Mouse (Mus musculus) right cerebral cortex, postnatal 36 days (tissue): ENCODE measurements around the gene Ngfr.

ENCODE experiments used
- DNase-seq, 2 experiments: peaks; one replicate each; pipeline ENCODE4 v3.0.0; 2022; ENCODE audit warnings: low spot score in 2 of 2, mixed read lengths in 1 of 2

Gene Ngfr

DNA sequence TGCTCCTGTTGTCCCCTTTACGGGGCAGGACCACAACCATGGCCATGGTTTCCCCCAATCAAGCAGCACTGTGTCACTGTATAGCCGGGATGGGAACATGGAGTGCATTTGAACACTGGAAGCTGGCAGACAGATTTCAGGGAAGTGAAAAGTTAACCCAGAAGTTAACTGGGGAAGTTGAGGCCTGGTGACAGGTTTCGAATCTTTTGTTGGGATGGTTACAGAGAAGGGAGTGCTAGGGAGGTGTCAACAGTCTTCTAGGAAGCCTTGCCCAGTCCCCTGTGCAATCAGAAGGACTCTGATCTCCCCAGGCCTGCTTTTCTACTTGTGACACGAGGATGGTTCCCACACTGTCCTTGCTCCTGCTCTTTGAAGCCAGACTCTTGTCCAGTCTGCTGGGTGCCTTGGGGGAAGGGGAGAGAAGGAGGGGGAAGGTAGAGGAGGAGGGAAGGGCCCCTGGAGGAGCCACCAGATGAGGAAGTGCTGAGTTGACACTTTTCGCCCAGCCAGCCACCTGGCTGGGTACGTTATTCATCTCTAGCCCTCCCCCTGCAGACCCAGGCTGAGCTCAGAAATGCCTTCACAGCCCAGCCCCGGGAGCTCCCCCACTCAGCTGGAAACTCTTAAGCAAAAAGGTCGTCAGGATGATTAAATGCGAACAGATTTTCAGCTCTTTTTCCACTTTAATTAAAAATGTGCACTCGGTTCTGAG lies 8.1 kb upstream of the Ngfr start:
- DNase-seq: no peak

DNA sequence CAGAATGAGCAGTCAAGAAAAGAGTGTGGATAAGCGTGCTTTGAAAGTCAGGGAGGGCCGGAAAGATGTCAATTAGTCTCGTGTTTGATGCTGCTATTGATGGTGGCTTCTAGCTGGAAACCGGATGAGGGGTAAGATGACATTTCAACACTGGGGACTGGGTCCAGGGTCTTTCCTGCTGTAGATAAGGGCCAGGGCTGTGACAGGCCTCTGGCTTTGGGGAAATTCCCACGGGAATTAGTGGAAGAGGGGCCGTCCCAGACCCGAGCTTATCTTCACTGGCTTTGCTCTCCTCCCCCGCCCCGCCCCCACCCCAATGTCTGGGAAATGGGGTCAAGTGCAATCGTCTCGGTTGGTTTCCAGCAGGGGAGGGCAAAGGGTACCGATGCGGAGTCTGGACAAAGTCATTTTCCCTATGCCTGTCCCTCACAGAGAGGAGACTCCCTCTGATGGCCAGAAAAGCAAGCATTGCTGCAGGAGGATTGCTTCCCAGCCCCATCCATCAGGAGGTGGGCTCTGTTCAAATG lies 7.2 kb upstream of the Ngfr start:
- no peak for DNase-seq

DNA sequence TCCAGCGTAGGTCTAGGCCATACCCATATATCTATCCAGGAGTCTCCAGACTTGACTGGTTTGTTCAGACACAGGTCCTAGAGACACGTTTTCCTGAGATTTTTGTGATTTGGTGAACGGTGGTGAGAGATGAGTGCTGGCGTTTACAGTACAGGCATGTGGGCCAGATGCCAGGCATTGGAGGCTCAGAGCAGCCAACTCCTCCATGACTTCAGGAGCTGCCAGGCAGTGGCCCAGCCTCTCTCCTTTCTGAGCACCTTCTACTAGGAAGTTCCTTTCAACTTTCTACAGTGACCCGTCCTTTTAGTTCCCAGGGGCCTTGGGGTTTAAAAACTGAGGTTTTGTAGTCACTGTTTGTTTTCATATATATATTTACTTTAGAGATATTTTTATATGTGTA lies 6.0 kb upstream of the Ngfr start:
- no peak for DNase-seq

DNA sequence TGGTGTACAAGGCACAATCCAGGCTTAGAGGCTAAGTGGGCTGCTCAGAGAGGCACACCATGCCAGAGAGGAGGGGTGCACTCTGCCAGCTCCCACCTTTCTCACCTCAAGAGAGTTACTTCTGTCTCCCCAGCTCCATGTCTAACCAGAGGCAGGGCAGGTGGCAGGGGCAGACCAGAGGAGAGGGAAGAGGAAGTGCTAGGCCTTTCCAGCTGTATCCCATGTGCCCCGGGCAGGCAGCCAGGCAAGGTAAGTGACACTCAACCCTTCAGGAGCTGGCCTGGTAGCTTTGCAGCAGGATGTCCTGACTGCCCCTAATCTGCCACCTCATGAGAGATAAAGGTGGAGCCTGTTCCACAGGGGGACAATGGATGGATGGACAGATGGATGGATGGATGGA lies 5.2 kb upstream of the Ngfr start:
- DNase-seq: no peak

DNA sequence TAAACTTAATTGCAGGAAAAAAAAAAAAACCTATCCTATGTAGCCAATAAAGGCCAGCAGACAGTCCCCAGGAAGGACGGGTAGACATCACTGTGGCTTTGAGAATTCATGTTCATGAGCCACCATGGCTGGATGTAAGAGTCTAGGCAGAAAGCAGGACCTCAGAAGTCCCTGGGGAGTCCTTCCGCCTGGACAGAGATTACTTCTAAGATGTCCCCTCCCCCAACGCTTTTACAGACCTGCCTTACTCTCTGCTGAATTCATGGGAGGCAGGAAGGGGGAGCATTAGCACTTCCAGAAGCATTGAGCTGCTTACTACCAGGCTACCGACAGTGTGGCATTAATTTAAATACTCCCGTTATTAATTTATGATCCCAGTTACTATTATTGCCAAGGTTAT lies 1.7 kb upstream of the Ngfr start:
- DNase-seq: no peak

DNA sequence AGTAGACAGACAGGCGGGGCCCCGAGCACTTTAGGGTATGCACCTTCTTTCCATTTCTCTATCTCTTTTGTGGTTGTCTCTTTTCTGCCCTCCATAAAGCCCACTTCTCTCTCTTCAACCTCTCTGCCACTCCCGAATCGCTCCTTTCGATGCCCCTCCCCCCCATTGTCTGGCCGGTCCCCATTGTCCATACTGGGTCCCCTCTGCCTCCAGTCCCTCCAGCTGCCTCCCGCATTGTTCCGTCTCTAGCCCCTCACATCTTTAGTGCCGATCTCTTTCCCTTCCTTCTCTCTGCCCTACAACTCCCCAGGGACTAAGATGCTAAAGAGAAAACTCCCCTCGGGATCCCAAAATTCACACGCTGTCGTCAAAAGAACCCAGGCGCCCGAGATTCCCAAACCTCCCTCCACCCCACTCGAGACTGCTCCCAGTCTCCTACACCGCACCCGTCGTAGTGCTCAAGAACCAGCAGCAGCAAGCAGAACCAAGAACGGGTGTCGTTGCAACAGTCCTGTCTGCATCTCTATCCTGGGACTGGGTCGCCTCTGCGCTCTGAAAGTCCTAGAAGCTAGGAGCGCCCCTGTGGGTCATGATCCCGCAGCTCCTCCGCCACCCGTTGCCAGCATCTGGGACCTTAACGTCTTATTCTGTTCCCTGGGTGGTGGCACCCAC lies 648 bp downstream of the Ngfr start:
- DNase-seq: no peak

DNA sequence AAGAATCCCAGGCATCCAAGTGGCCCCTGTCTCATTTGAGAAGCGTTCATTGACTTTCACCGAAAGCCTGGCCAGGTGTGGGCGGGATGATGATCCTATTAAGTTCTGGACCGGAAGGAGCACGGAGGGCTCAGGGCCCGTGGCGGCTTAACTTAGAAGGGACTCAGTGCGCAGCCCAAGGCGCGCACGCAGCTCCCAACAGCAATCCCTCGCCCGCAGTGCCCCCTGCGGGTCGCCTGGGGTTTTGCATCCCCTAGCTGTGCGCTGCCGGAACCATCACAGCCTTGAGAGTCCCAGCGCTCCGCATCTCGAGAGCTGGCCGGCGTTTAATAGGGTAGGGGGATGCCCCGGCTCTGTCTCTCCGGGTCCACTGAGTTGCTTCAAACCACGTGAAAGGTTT lies 1.4 kb downstream of the Ngfr start:
- DNase-seq: peak; percentile 43 to 73

DNA sequence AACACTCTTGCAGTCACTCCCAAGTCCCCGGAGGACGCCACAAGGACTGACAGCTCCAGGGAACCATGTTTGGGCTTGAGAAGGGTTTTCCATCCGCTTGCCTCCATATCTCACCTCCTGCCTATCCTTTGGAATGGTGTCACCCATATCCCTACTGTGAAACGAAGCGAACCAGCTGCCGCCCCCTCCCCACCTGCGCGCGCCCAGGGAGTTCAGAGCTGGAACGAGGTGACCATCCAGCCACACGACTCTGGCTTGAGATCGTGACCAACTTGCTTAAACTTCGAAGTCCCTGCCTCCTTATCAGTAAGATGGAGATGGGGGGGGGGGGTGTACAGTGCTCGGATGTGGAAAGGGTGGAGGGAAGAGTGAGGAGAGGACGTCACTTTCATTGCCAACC lies 1.9 kb downstream of the Ngfr start:
- no peak for DNase-seq

DNA sequence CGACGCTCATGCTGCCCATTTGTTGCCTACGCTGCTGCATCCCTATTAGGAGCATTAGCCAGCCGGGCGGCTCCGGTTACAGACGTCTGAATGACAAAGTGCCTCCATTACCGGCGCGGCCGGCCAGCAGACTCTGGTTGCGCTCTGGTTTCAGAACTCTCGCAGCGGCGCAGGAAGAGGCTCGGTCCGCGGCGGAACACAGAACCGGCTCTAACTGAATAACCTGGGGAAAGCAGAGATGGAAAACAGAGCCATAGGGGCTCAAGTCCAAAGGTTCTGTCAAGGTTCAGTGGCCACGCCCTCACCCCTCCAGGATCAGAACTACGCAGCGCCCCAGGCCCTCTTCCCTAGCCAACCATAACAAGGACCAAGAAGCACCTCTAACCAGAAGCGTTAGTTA lies 2.3 kb downstream of the Ngfr start:
- no peak for DNase-seq

DNA sequence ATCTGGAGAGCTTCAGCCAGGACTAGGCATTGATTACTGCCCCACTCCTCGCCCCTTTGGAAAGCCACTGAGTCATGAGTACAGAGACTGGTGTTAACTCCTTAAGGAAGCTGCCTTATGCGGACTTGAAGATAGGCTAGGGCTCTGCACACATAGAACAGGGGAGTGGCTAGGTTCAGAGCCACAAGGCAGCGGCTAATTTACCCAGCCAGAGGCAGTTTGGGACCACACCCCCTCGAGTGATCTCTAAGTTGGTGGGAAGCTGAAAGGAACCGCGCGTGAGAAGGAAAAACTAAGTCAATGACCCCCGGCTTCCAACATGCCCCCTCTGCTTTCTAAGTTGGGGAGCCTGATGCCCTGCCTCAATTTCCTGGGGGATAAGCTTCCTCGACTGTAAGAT lies 2.9 kb downstream of the Ngfr start:
- no peak for DNase-seq

DNA sequence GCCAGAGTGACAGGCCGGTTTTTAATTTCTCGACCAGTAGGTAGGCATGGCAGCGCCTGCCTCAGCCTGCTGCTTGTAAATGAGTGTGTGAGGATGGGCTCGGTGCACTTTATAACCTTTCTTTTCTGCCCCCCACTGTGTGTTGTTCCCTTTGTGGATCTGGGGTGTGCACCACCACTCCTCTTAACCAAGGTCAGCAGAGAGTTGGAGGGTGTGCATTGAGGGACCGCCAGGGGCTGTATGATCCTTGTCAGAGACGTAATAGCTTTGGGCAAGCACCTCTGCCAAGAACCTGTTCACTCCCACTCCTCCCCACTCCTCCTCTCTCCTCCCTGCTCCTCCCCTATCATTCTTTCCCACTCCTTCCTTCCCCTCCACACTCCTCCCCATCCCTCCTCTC lies 4.1 kb downstream of the Ngfr start:
- no peak for DNase-seq

DNA sequence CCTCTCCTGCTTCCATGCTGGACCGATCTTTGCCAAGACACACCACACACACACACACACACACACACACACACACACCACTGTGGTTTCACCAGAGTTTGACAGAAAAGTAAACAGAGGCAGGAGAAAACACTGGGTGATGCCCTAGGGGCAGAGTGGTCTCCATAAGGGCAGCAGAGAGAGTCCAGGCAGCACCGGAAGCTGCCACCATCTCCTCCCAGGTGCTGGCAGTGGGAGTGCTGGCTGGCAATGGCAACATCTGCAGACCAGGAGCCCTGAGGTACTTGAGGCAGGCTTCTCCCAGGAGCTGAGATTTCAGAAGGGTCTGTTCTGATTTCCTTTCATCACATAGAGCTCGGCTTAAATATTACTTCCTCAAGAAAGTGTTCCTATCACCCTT lies 5.3 kb downstream of the Ngfr start:
- no peak for DNase-seq

DNA sequence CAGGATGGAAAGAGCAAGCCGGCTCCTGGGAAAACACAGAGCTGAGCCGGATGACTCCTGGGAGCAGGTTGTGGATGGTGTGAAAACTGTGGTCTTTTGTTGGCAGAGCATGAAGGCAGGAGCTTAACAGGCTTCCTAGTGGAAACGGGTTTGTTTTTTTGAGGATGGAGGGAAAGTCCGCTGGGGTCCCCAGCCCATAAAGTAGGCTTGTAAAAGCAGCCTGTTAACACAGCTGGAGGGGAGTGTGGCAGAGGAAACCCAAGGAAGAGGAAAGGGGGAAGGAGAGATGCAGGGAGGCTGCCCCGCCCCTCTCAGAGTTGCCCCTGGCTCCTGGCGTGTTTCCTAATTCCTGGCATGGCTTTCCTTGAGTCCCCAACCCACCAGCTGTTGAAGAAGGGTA lies 8.1 kb downstream of the Ngfr start:
- DNase-seq: no peak

DNA sequence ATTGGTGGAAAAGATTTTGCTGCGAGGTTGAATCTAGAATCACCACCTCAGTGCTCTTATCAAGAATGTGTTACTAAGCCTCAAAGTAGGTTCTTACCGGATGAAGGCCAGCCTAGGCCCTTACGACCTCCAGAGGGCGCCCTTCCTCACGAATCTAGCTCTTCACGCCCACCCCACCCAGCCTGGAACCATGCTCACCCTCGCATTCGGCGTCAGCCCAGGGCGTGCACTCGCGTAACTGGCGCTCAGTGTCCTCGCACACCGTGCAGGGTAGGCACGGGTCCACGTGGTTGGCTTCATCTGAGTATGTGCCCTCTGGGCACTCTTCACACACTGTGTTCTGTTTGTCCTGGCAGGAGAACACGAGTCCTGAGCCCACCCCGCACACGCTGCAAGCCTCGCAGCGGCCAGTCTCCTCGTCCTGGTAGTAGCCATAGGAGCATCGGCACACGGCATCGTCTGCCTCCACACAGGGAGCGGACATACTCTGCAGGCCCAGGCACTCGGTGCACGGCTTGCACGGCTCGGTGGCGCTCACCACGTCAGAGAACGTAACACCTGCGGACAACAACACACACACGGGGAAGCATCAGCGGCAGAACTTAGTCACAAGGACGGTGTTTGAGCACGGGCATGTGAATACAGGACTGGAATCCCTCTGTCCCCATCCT lies 9.6 kb downstream of the Ngfr start:
- no peak for DNase-seq

DNA sequence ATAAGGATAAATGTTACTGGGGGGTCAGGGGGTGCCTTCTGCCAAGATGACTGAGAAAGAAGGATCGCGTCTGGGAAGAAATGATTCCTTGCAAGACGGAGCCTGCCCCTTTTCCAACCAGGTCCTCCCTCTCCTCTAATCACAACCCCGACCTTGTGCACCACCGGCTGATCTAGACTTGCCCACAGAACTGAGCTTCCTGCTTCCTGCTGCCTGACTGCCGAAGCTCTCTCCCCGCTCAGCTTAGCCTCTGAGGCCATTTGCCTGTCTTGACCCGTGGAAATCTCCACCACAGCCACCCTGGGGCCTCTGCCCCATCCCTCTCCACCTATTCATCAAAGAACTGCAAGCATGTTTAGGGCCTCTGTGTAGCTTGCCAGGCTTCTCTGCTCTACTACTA lies 11.2 kb downstream of the Ngfr start:
- DNase-seq: no peak

DNA sequence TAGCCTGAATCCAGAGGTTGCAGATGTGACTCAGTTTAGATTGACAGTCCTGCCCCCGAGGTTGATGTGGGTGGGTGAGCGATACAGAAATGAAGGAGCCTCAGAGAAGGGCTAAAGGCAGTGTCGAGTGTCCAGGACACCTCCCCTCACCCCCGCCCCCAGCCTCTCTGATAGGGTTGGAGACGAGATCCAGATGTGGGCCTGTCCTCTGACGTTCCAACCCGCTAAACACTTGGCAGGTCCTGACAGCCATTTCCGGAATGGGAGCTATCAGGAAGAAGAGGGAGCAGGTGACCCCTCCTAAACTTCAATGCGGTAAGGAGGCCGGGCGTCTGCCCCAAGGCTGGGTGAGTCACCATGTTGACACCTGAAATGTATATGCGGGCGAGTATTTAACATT lies 11.7 kb downstream of the Ngfr start:
- no peak for DNase-seq

DNA sequence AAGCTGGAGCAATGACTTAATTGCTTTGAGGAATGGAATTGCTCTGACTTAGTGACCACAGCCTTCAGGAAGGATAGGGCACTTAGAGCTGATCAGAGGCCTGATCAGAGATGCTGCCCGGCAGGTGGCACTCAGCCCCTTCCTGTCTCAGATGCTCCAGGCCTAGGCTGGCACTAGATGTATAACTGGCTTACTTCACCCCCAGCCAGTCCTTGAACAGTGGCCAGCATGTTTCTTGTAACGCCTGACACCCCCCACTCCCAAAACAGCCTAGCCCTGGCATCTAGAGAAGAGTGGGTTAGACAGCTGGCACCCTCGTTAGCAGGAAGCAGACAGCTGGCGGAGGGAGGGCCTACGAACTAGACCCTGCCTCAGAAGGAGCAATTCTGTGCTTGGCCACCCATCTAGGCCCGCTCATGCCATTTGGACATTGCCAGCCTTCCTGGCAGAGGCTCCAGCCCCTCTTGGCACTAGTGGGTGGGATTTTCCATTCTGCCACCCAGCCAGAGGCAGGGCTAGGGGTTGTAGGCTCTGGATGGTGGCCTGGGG lies 12.7 kb downstream of the Ngfr start:
- no peak for DNase-seq

DNA sequence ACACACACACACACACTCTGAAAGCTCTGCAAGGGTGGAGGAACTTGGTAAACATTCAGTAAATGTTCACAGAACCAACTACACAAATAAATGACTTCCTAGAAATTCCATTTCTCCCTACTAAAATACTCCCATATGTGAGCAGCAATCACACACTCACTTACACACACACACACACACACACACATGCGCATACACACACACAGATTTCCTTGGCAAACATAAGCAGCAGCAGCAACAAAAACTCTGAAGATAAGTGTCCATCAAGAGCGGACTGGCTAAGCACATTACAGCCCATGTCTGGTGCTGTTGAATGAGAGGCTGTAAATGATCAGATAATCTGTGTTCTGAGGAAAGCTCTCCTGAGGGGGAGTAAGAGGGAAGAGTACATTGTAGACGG lies 15.3 kb downstream of the Ngfr start:
- DNase-seq: no peak

DNA sequence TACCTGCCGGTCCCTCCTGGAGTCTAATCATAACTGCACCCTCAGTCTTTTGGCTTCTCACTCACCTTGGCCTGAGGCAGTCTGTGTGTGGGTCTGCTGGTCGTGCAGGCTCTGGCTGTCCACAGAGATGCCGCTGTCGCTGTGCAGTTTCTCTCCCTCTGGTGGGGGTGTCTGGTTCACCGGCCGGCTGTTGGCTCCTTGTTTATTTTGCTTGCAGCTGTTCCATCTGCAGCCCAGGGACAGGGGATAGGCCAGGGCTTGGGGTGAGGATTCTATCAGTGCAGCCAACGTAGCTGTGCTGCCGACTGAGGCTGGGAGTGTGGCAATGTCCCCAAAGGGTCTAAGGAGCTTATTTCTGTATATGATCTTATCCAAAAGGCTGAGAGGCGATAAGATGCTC lies 15.8 kb downstream of the Ngfr start:
- DNase-seq: no peak

DNA sequence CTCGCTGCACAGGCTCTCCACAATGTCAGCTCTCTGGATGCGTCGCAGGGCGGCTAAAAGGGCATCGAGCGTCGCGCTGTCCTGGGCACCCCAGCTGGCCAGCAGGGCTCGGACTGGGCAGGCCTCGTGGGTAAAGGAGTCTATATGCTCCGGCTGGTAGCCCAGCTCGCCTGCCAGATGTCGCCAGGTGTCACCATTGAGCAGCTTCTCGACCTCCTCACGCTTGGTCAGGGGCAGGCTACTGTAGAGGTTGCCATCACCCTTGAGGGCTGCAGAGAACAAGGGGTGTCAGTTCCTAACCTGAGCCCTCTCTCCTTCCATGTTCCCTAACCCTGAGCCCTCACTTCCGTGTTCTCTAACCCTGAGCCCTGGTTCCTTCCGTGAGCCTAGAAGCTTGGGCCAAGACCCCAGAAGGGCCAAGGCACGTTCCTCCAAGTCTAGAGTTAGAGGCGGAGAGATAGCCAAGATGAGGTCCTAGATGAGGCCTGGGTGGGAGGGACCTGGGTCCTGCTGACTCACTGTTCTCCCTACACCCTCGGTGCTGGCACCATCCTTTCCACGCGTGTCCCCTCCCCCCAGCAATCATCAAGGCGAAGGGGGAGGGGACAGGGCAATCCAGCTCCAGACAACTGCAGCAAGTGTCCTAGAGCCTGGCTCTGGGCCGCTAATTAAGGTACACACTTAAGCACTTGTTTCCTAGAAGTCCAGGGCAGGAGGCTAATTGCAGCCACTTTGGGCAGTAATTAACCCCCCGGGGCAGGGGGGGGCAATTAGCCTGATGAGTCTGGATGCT lies 16.5 kb downstream of the Ngfr start:
- no peak for DNase-seq

DNA sequence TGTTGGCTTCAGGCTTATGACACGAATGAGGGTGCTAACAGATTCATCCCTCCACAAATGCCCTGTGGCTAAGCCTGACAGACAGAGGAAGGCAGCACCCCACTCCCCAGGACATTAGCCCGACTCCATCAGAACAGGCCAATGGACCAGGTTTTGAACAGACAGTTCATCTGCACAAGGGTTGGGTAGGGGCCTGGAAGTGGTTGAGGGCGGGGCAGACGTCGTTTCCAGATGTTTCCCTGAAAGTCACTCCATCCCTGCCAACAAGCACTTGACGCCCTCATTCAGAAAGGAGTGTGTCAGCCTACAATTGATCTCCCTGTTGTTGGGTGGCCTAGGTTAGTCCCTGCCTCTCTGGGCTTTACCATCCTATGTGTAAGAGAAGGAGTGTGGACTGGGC lies 17.6 kb downstream of the Ngfr start:
- DNase-seq: no peak
